Mouse (Mus musculus) ES-CJ7 (cell line): ENCODE measurements at regions not wholly inside any gene's neighbourhood (a gene's known extent, or its start where the extent isn't known, plus 50 kb on each side); places are given as distances from the start of the nearest gene placed in this dataset.

Experiments used
- DNase-seq: peaks from one replicate; pipeline ENCODE4 v3.0.0; 2011; ENCODE audit warnings: low read depth, low spot score

GRCm38 (mm10) chr3:100773237-100773636 lies 52.0 kb upstream of the Vtcn1 start:
- peak; percentile 28 for DNase-seq

- DNase-seq: no peak
Measured at GRCm38 (mm10) chr3:100771363-100771762, 53.9 kb upstream of the Vtcn1 start.

- no peak for DNase-seq
Measured at GRCm38 (mm10) chr3:100770841-100771240, 54.4 kb upstream of the Vtcn1 start.

GRCm38 (mm10) chr3:100769146-100769545 lies 56.1 kb upstream of the Vtcn1 start:
- no peak for DNase-seq

- DNase-seq: peak; percentile 48
Measured at GRCm38 (mm10) chr3:100768170-100768624, 57.1 kb upstream of the Vtcn1 start.

- no peak for DNase-seq
Measured at GRCm38 (mm10) chr3:100765323-100765722, 59.9 kb upstream of the Vtcn1 start.

- DNase-seq: no peak
Measured at GRCm38 (mm10) chr3:100762895-100763294, 62.4 kb upstream of the Vtcn1 start.

- no peak for DNase-seq
Measured at GRCm38 (mm10) chr3:100759091-100759941, 65.9 kb upstream of the Vtcn1 start.

- DNase-seq: peak; percentile 42
Measured at GRCm38 (mm10) chr3:100754677-100755076, 69.4 kb upstream of the Man1a2 start.

- DNase-seq: no peak
Measured at GRCm38 (mm10) chr3:100751211-100751610, 65.9 kb upstream of the Man1a2 start.

- DNase-seq: no peak
Measured at GRCm38 (mm10) chr3:100748727-100749126, 63.4 kb upstream of the Man1a2 start.

GRCm38 (mm10) chr3:100748309-100748691 lies 63.0 kb upstream of the Man1a2 start:
- no peak for DNase-seq

- no peak for DNase-seq
Measured at GRCm38 (mm10) chr3:100747421-100748308, 62.4 kb upstream of the Man1a2 start.

- DNase-seq: no peak
Measured at GRCm38 (mm10) chr3:100737660-100738059, 52.4 kb upstream of the Man1a2 start.

GRCm38 (mm10) chr3:100736539-100736938 lies 51.2 kb upstream of the Man1a2 start:
- no peak for DNase-seq
